Mouse (Mus musculus) hindbrain, embryonic 13.5 days (tissue): Measurements from ENCODE around the gene Zbtb32. TPM values are rescaled to one million over a fixed set of nuclear protein-coding genes. Genes with fewer than 3 reads are reported as not detected.

Experiments
- ATAC-seq: fragments of 200-750 bp; cut with Nextera tagmentation; 2 replicates; pipeline ENCODE4 v1.8.0; 2017; ENCODE audit warnings: moderate TSS enrichment; ENCODE audit not compliant: low FRiP score
- H3K27ac ChIP-seq: fragments of 300-500 bp; sonication (generic); 2 replicates; pipeline ENCODE4 v1.5.1; 2015; ENCODE audit warnings: inconsistent platforms, mild to moderate bottlenecking, moderate library complexity
- H3K27me3 ChIP-seq: fragments of 300-500 bp; sonication (generic); 2 replicates; pipeline ENCODE4 v1.6.1; 2015; ENCODE audit warnings: mild to moderate bottlenecking, inconsistent platforms
- H3K36me3 ChIP-seq: fragments of 300-500 bp; sonication (generic); 2 replicates; pipeline ENCODE4 v1.6.1; 2015; ENCODE audit warnings: mild to moderate bottlenecking, inconsistent platforms
- H3K4me1 ChIP-seq: fragments of 300-500 bp; sonication (generic); replicated peaks from 2 replicates; pipeline ENCODE4 v1.6.1; 2015; ENCODE audit warnings: inconsistent platforms
- H3K4me2 ChIP-seq: fragments of 300-500 bp; sonication (generic); 2 replicates; pipeline ENCODE4 v1.6.1; 2015; ENCODE audit warnings: inconsistent platforms, mild to moderate bottlenecking, moderate library complexity
- H3K4me3 ChIP-seq: fragments of 300-500 bp; sonication (generic); 2 replicates; pipeline ENCODE4 v1.5.1; 2015; ENCODE audit warnings: mild to moderate bottlenecking, inconsistent platforms
- H3K9ac ChIP-seq: fragments of 300-500 bp; sonication (generic); 2 replicates; pipeline ENCODE4 v1.6.1; 2015; ENCODE audit warnings: mild to moderate bottlenecking, inconsistent platforms
- H3K9me3 ChIP-seq: fragments of 300-500 bp; sonication (generic); 2 replicates; pipeline ENCODE4 v1.6.1; 2016; ENCODE audit warnings: inconsistent platforms
- WGBS: fragments of 180-500 bp; shearing (Covaris S2); methylation state at CpG from one replicate; pipeline ENCODE4 v1.1.7; 2015; 5-methylcytosine and 5-hydroxymethylcytosine counted together
- polyA plus RNA-seq: library from polyadenylated mRNA; unstranded; fragments of >200 nt; fragmentation: Nextera tagmentation; extraction: Ambion mirVana; gene quantifications from 2 replicates; pipeline ENCODE4 v1.2.1, GENCODE M21; 2015

Gene Zbtb32
- polyA plus RNA-seq, 1 experiment from 2014 or later, result 0.21 TPM

DNA sequence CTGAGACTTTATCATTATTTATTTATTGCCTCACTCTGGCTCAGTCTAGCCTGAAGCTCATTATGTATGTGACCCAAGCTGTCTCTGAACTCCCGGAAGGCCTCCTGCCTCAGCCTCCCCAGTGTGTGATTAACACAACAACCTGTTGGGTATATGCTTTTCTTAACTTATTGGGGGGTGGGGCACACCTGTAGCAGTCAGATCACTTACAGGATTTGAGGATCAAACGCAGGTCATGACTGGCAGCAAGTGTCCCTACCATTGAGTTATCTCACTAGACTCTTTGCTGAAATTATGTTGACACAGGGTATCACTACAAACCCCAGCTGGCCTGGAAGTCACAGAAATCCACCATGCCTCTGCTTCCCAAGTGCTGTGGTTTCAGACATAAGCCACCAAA, 38.4 kb downstream of the Zbtb32 start:
- no peaks in the 10 kb centered on the region for H3K27me3 ChIP-seq
- peak overlapping the region; percentile 91 for H3K4me2 ChIP-seq
- no peak overlapping the region; the same call in 1 of the 2 replicates for H3K4me3 ChIP-seq
- ATAC-seq, result no peak
- H3K27ac ChIP-seq, result peak overlapping the region; percentile 24; the same call in 1 of the 2 replicates
- 76% methylated on average over 2 of the region's 2 CpGs for WGBS
- peaks cover 28% of the 10 kb centered on the region for H3K36me3 ChIP-seq
- H3K9ac ChIP-seq, result no peak overlapping the region
- no peaks in the 10 kb centered on the region for H3K9me3 ChIP-seq
- H3K4me1 ChIP-seq, result peaks cover 42% of the 10 kb centered on the region

DNA sequence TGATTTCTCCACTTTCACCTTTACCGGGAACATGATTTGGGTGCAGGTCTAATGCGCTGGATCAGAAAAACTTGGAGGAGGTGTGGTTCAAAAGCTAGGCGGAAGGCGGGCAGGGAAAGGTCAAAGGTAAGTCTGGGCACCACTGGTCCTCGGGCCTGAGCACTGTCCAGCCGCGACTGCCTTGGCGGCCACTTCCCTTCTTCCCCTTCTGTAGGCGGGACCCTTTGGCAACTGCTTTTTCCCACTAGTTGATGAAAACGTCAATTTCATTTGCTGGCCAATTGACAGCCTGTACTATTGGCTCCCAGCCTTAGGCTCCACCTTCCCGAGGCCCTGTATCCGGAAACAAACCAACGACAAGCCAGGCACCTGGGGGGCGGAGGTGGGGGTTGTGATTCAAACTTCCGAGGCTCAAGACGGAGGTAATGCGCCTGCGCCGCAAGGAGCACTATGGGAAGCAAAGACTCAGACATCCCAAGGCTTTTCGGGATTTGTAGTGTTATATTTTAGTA, 39.2 kb downstream of the Zbtb32 start, which contains the start of gene Lin37:
Gene Lin37 (minus strand): TSS at position 396 of the 512 bp plus-strand sequence.
- no peaks in the 10 kb centered on the region for H3K9me3 ChIP-seq
- ATAC-seq, result peak; percentile 86
- peaks cover 1% of the 10 kb centered on the region; the same call in 1 of the 2 replicates for H3K27me3 ChIP-seq
- H3K9ac ChIP-seq, result peak within 1 kb of the TSS; percentile 88
- H3K4me1 ChIP-seq, result peaks cover 41% of the 10 kb centered on the region
- peaks cover 33% of the 10 kb centered on the region for H3K36me3 ChIP-seq
- WGBS, result under 1% methylated on average over 20 of the region's 20 CpGs
- H3K4me3 ChIP-seq, result peak within 1 kb of the TSS; percentile 61
- peak within 1 kb of the TSS; percentile 41 for H3K27ac ChIP-seq
- H3K4me2 ChIP-seq, result peak within 1 kb of the TSS; percentile 91

DNA sequence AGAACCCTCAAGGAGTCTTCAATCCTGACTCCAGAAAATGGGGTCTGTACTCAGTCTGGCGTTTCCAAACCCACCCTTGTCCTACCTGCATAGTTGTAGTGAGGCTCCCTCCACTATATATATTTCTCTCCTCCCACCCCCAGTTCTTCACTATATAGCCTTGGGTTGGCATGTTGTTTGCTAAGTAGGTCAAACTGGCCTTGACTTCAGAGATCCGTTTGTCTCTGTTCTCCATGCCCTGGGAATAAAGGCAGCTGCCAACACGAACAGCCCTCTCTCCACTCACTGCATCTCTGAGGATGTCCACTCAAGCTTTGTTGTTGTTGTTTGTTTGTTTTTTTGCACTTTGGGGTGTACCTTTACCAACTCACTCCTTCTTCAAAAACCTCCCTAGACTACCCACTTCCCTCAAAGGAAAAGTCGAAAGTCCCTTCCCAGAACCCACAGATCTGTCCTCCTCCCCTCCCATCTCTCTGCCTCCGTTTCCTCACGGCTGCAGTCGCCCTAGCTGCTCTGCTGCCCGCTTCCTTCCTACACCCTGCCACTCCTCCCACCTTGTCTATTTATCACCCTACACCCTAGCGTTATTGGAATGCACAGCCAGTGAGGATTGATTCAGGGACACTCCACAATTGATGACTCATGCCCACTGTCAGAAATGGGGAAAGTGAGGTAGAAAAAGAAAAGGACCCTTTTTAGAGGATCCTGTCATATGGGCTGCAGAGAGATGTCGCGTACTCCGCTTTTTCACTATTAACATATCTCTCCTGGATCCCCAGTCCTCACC, 39.9 kb downstream of the Zbtb32 start:
- ATAC-seq, result no peak

DNA sequence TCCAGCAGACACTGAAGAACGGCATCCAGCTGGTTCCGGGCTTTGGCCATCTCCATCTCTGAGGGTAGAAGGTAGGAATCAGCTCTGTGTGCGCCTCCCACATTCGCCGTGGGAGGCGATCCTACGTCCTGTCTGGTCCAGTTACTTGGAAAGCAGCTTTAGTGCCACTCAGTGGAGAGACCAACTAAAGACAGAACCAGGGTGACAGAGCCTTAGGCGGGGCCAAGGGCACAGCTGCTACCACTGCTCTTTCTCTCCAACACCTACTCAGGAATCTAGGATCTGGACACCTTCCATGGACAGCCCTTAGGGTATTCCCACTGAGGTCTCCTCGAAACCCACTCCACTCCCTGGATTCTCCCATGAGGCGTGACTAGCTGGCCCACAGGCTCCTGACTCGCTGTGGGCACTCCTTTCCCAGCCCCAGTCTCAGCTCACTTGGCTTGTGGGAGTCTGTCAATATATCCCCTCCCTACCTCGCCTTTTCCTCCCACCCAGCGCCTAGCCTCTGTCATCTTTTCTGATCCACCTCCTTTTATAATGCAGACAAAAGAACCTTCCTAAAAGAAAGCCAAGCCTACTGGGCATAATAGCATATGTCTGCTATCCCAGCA, 40.7 kb downstream of the Zbtb32 start:
- Histone ChIP-seq H3K4me2 (peak overlapping the region; percentile 91), H3K27ac (no peak overlapping the region), H3K9ac (peak overlapping the region; percentile 88), H3K27me3 (peaks cover 11% of the 10 kb centered on the region; the same call in 1 of the 2 replicates), H3K36me3 (peaks cover 39% of the 10 kb centered on the region), H3K9me3 (no peaks in the 10 kb centered on the region), H3K4me3 (0 out of 2 replicates have a peak overlapping the region, but pooled peaks have one; percentile 61), H3K4me1 (peaks cover 43% of the 10 kb centered on the region)
- 87% methylated on average over 13 of the region's 13 CpGs for WGBS
- no peak for ATAC-seq

More for the DNA sequence above, 39.9 kb downstream of the Zbtb32 start:
- Histone ChIP-seq H3K9ac (peak overlapping the region; percentile 88), H3K36me3 (peaks cover 39% of the 10 kb centered on the region), H3K4me3 (peak overlapping the region; percentile 61), H3K4me1 (peaks cover 38% of the 10 kb centered on the region), H3K27ac (peak overlapping the region; percentile 41), H3K9me3 (no peaks in the 10 kb centered on the region), H3K27me3 (peaks cover 8% of the 10 kb centered on the region; the same call in 1 of the 2 replicates), H3K4me2 (peak overlapping the region; percentile 91)
- 16% methylated on average over 12 of the region's 12 CpGs for WGBS

DNA sequence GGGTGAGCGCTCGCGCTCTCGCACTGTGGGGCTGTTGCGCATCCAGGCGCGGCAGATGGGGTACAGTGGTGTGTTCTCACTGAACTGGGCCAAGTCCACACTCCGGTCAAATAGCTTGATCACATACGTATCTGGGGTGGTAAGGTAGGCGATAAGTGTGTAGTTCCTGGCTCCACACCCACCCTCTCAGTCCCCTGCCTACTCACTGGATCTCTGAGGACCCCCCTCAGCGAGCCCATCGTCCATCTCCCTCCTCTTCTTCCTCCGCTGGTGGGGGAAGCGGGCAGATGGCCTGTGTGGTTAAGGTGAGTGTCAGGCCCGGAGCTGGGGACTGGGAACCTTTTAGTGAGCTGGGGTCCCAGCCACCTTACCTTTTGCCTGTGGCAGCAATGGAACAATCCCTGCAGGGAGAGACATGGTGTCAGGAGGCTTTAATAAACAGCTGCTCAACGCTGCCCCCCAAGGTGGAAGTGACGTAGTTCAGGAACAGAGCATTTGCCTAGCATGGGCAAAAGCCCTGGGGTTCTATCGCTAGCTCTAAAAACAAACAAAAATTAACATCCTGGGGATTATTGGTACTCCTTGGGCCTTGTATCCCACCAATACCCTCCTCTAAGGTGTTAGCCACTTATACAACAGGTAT, 41.7 kb downstream of the Zbtb32 start:
- peaks cover 45% of the 10 kb centered on the region for H3K4me1 ChIP-seq
- no peaks in the 10 kb centered on the region for H3K9me3 ChIP-seq
- no peak overlapping the region for H3K4me2 ChIP-seq
- no peak overlapping the region for H3K27ac ChIP-seq
- ATAC-seq, result no peak
- no peak overlapping the region for H3K9ac ChIP-seq
- H3K36me3 ChIP-seq, result peaks cover 39% of the 10 kb centered on the region
- peaks cover 11% of the 10 kb centered on the region; the same call in 1 of the 2 replicates for H3K27me3 ChIP-seq
- WGBS, result 97% methylated on average over 18 of the region's 18 CpGs
- no peak overlapping the region for H3K4me3 ChIP-seq

GRCm38 (mm10) chr7:30553810-30554584, 44.7 kb downstream of the Zbtb32 start:
- Histone ChIP-seq H3K9me3 (no peaks in the 10 kb centered on the region), H3K27ac (no peak overlapping the region), H3K27me3 (peaks cover 11% of the 10 kb centered on the region; the same call in 1 of the 2 replicates), H3K9ac (peak overlapping the region; percentile 72; the same call in 1 of the 2 replicates), H3K4me2 (peak overlapping the region; percentile 88), H3K4me3 (peak overlapping the region; percentile 59; the same call in 1 of the 2 replicates), H3K4me1 (peaks cover 35% of the 10 kb centered on the region), H3K36me3 (peaks cover 42% of the 10 kb centered on the region)
- ATAC-seq, result no peak
- 87% methylated on average over 22 of the region's 22 CpGs for WGBS

- peak overlapping the region; percentile 72 for H3K9ac ChIP-seq
- peaks cover 46% of the 10 kb centered on the region for H3K36me3 ChIP-seq
- H3K27ac ChIP-seq, result peak overlapping the region; percentile 78
- H3K4me1 ChIP-seq, result peaks cover 26% of the 10 kb centered on the region
- H3K4me3 ChIP-seq, result peak overlapping the region; percentile 59
- H3K27me3 ChIP-seq, result peaks cover 11% of the 10 kb centered on the region; the same call in 1 of the 2 replicates
- no peak for ATAC-seq
- H3K9me3 ChIP-seq, result no peaks in the 10 kb centered on the region
- H3K4me2 ChIP-seq, result peak overlapping the region; percentile 88
- 8% methylated on average over 23 of the region's 23 CpGs for WGBS
Measured at GRCm38 (mm10) chr7:30553021-30553589, 45.6 kb downstream of the Zbtb32 start.

DNA sequence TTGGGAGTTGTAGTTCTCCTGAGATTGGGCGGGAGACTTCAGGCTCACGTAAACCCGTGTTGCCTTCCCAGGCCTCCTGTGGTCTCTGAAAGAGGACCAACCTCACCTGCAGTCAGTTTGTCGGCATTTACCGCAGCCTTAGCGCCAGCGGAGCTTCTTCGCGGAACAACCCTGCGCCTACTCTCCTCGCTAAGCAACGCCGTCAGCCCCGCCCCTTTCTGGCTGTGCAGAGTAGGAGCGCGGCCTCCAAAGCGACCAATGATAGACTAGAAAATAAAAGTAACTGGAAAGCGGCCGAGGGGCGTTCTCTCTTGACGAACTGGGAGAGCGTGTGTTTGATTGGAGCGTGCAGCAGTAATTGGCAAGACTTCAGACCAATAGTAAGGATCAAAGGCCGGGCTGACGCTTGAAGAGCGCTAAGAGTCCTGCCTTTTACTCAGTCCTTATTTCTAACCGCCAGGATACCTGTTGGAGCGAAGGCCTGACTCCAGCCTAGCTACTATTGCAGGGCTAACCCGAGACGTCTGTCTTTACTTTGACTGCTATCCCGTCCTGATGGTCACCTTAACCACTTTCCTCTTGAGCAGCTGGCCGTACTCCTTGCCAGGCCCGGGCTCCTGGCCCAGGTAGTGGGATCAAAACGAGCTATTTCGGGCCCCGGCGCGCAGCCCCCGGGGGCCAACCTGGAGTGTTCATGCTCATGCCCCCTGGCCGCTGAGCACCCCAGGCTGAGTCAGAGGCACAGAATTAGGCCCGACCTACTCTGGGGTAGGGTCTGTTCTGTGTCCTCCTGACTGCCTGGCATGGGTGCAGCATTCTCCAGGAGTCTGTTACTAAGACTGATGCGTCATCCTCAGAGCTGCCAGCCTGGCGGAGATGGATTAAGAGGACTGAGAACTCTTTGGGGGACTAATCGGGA, 46.3 kb downstream of the Zbtb32 start, which contains the start of the genes Hspb6 and Proser3:
Gene Hspb6 (plus strand): TSS at position 77 of the 919 bp plus-strand sequence.
Gene Proser3 (minus strand): TSS at position 198 of the 919 bp plus-strand sequence.
- peaks cover 42% of the 10 kb centered on the region for H3K36me3 ChIP-seq
- H3K9ac ChIP-seq, result peak within 1 kb of the TSS; percentile 72
- H3K4me3 ChIP-seq, result peak within 1 kb of the TSS; percentile 59
- H3K4me1 ChIP-seq, result peaks cover 19% of the 10 kb centered on the region
- under 1% methylated on average over 44 of the region's 44 CpGs for WGBS
- peak; percentile 95 for ATAC-seq
- peak within 1 kb of the TSS; percentile 88 for H3K4me2 ChIP-seq
- no peaks in the 10 kb centered on the region for H3K9me3 ChIP-seq
- H3K27ac ChIP-seq, result peak within 1 kb of the TSS; percentile 93
- H3K27me3 ChIP-seq, result peaks cover 11% of the 10 kb centered on the region; the same call in 1 of the 2 replicates

- peak overlapping the region; percentile 59 for H3K4me3 ChIP-seq
Measured at GRCm38 (mm10) chr7:30551445-30552101, 47.1 kb downstream of the Zbtb32 start.

DNA sequence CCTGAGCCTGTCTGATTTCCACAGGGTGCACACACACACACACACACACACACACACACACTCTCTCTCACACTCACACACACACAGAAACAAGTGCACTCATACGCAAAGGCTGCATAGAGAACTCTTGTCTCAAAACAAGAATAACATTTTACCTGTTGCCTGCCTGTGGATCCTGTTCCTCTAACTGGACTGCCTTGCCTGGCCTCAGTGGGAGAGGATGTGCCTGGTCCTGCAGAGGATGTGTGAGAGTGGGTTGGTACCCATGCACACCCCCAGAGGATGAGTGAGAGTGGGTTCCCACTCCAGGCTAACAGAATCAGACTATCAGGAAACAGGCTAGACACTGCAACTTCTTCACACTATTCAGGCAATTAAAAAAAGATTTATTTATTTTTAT, 48.1 kb downstream of the Zbtb32 start:
- Histone ChIP-seq H3K27me3 (peaks cover 11% of the 10 kb centered on the region; the same call in 1 of the 2 replicates), H3K9me3 (no peaks in the 10 kb centered on the region), H3K27ac (no peak overlapping the region), H3K4me3 (no peak overlapping the region), H3K4me2 (no peak overlapping the region), H3K36me3 (peaks cover 32% of the 10 kb centered on the region), H3K4me1 (peaks cover 18% of the 10 kb centered on the region), H3K9ac (no peak overlapping the region)
- no peak for ATAC-seq
- 100% methylated on average over 1 of the region's 1 CpGs for WGBS

More at GRCm38 (mm10) chr7:30551445-30552101, 47.1 kb downstream of the Zbtb32 start:
- H3K36me3 ChIP-seq, result peaks cover 34% of the 10 kb centered on the region
- peaks cover 11% of the 10 kb centered on the region; the same call in 1 of the 2 replicates for H3K27me3 ChIP-seq
- H3K4me1 ChIP-seq, result peaks cover 18% of the 10 kb centered on the region
- peak; percentile 75 for ATAC-seq
- no peaks in the 10 kb centered on the region for H3K9me3 ChIP-seq
- WGBS, result 3% methylated on average over 10 of the region's 10 CpGs
- peak overlapping the region; percentile 93 for H3K27ac ChIP-seq
- H3K9ac ChIP-seq, result peak overlapping the region; percentile 72
- peak overlapping the region; percentile 88 for H3K4me2 ChIP-seq
